Mouse (Mus musculus) neural tube, embryonic 13.5 days (tissue): Measurements from ENCODE around the gene Ap1m2. TPM values are rescaled to one million over a fixed set of nuclear protein-coding genes. Genes with fewer than 3 reads are reported as not detected.
A peak's percentile ranks its signal among the peaks of the same experiment; 100 is the strongest.

Source experiments
- ATAC-seq: fragments of 200-750 bp; cut with Nextera tagmentation; 2 replicates; pipeline ENCODE4 v1.8.0; 2017; ENCODE audit warnings: low read depth, mild to moderate bottlenecking, moderate TSS enrichment, moderate library complexity
- H3K27ac ChIP-seq: fragments of 300-500 bp; sonication (generic); replicated peaks from 2 replicates; pipeline ENCODE4 v1.5.1; 2015; ENCODE audit warnings: moderate library complexity, mild to moderate bottlenecking, inconsistent platforms
- H3K27me3 ChIP-seq: fragments of 300-500 bp; sonication (generic); 2 replicates; pipeline ENCODE4 v1.6.1; 2015; ENCODE audit warnings: mild to moderate bottlenecking, inconsistent platforms
- H3K36me3 ChIP-seq: fragments of 300-500 bp; sonication (generic); 2 replicates; pipeline ENCODE4 v1.6.1; 2015; ENCODE audit warnings: mild to moderate bottlenecking, inconsistent platforms
- H3K4me1 ChIP-seq: fragments of 300-500 bp; sonication (generic); replicated peaks from 2 replicates; pipeline ENCODE4 v1.6.1; 2015; ENCODE audit warnings: inconsistent platforms
- H3K4me2 ChIP-seq: fragments of 300-500 bp; sonication (generic); 2 replicates; pipeline ENCODE4 v1.6.1; 2015; ENCODE audit warnings: inconsistent platforms, mild to moderate bottlenecking, moderate library complexity
- H3K4me3 ChIP-seq: fragments of 300-500 bp; sonication (generic); 2 replicates; pipeline ENCODE4 v1.5.1; 2015; ENCODE audit warnings: mild to moderate bottlenecking, inconsistent platforms
- H3K9ac ChIP-seq: fragments of 300-500 bp; sonication (generic); 2 replicates; pipeline ENCODE4 v1.6.1; 2015; ENCODE audit warnings: moderate library complexity, mild to moderate bottlenecking, inconsistent platforms
- H3K9me3 ChIP-seq: fragments of 300-500 bp; sonication (generic); 2 replicates; pipeline ENCODE4 v1.6.1; 2016; ENCODE audit warnings: inconsistent platforms
- WGBS: fragments of 180-500 bp; shearing (Covaris S2); methylation state at CpG from one replicate; pipeline ENCODE4 v1.1.7; 2015; 5-methylcytosine and 5-hydroxymethylcytosine counted together
- polyA plus RNA-seq: library from polyadenylated mRNA; unstranded; fragments of >200 nt; fragmentation: Nextera tagmentation; extraction: Ambion mirVana; gene quantifications from 2 replicates; pipeline ENCODE4 v1.2.1, GENCODE M21; 2015

The Ap1m2 gene
- polyA plus RNA-seq, 1 experiment from 2014 or later, result 0.89 TPM

DNA sequence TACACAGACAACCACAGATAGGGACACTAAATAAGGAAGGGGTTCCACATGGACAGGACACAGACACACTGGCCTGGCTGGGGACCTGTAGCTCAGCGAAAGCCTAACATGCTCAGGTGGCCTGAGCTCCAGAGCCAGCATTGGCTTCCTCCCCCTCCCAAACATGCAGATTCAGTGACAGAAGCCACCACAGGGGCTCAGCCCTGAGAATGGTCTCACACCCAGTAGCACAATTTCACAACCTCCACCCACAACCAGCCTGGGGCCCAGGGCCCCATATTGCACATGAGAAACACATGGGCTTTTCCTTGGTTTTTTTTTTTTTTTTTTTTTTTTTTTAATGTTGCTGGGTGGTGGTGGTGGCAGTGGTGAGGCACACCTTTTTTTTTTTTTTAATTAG lies 65.8 kb downstream of the Ap1m2 start:
- Histone ChIP-seq H3K4me2 (no peak overlapping the region), H3K9me3 (no peaks in the 10 kb centered on the region), H3K4me3 (no peak overlapping the region), H3K27me3 (peaks cover 98% of the 10 kb centered on the region), H3K9ac (no peak overlapping the region), H3K36me3 (no peaks in the 10 kb centered on the region), H3K27ac (no peak overlapping the region), H3K4me1 (peaks cover 33% of the 10 kb centered on the region)
- WGBS, result 65% methylated on average over 1 of the region's 1 CpGs
- no peak for ATAC-seq

DNA sequence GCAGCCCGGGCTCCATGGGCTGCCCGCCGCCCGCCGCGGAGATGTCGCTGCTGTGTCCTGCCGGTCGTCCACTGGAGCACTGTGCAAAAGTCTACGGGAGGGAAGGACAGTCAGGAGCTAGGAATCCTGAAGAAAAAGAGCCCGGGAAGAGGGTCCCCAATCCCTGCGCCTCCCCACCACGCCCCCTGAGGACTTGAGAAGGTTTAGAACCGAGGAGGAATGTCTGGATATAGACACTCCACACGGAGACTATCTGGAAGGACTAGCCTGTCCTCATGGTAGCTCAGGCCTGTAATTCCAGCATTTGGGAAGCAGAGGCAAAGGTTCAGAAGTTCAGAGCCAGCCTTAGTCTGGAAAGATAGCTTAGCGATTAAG lies 67.0 kb downstream of the Ap1m2 start:
- Histone ChIP-seq H3K4me1 (peaks cover 33% of the 10 kb centered on the region), H3K4me3 (peak overlapping the region; percentile 48), H3K36me3 (no peaks in the 10 kb centered on the region), H3K4me2 (peak overlapping the region; percentile 80), H3K9me3 (no peaks in the 10 kb centered on the region), H3K27ac (peak overlapping the region; percentile 68; the same call in 1 of the 2 replicates), H3K9ac (peak overlapping the region; percentile 69), H3K27me3 (peaks cover 86% of the 10 kb centered on the region)
- WGBS, result 2% methylated on average over 16 of the region's 16 CpGs
- no peak for ATAC-seq

- H3K4me3 ChIP-seq, result peak overlapping the region; percentile 48
- peak overlapping the region; percentile 68 for H3K27ac ChIP-seq
- H3K9ac ChIP-seq, result peak overlapping the region; percentile 69
- ATAC-seq, result peak; percentile 70; the same call in 1 of the 2 replicates
- under 1% methylated on average over 72 of the region's 72 CpGs for WGBS
- no peaks in the 10 kb centered on the region for H3K36me3 ChIP-seq
- peaks cover 80% of the 10 kb centered on the region for H3K27me3 ChIP-seq
- H3K9me3 ChIP-seq, result no peaks in the 10 kb centered on the region
- peaks cover 35% of the 10 kb centered on the region for H3K4me1 ChIP-seq
- peak overlapping the region; percentile 80 for H3K4me2 ChIP-seq
Observed at GRCm38 (mm10) chr9:21244428-21245112, 67.6 kb downstream of the Ap1m2 start.

Other genes with a start within 250 kb of the Ap1m2 start
- gene Zglp1, start 245.2 kb downstream of the Ap1m2 start, polyA plus RNA-seq, result 1.4 and 2.1 TPM in 2 replicates
- 0.91 and 0.98 TPM in 2 replicates for gene Gm49373, start 239.2 kb downstream of the Ap1m2 start, polyA plus RNA-seq
- 52.1 and 60.2 TPM in 2 replicates for gene Fdx1l, start 238.7 kb downstream of the Ap1m2 start, polyA plus RNA-seq
- gene Gm38431, start 220.3 kb downstream of the Ap1m2 start, polyA plus RNA-seq, result 1.3 and 1.6 TPM in 2 replicates
- 37.3 and 38.3 TPM in 2 replicates for gene Raver1, start 220.3 kb downstream of the Ap1m2 start, polyA plus RNA-seq
- gene Tyk2, start 181.1 kb downstream of the Ap1m2 start, polyA plus RNA-seq, result 11.7 TPM in 2 replicates
- gene Cdc37, start 162.4 kb downstream of the Ap1m2 start, polyA plus RNA-seq, result 228 and 273 TPM in 2 replicates
- 17.5 and 18.9 TPM in 2 replicates for gene Pde4a, start 146.6 kb downstream of the Ap1m2 start, polyA plus RNA-seq
- 60.9 and 64.4 TPM in 2 replicates for gene Keap1, start 73.0 kb downstream of the Ap1m2 start, polyA plus RNA-seq
- gene S1pr5, start 63.9 kb downstream of the Ap1m2 start, polyA plus RNA-seq, result 3.0 and 3.8 TPM in 2 replicates
- 55.3 and 56.1 TPM in 2 replicates for gene Atg4d, start 47.0 kb downstream of the Ap1m2 start, polyA plus RNA-seq
- gene Kri1, start 24.4 kb downstream of the Ap1m2 start, polyA plus RNA-seq, result 11.1 and 15.1 TPM in 2 replicates
- gene Cdkn2d, start 20.9 kb downstream of the Ap1m2 start, polyA plus RNA-seq, result 95.5 and 114 TPM in 2 replicates
- gene Slc44a2, start 8.4 kb upstream of the Ap1m2 start, polyA plus RNA-seq, result 70.1 and 73.1 TPM in 2 replicates
- gene Ilf3, start 55.5 kb upstream of the Ap1m2 start, polyA plus RNA-seq, result 226 and 229 TPM in 2 replicates
- 49.1 and 50.4 TPM in 2 replicates for gene Qtrt1, start 99.5 kb upstream of the Ap1m2 start, polyA plus RNA-seq
- 65.0 and 69.7 TPM in 2 replicates for gene Dnm2, start 112.6 kb upstream of the Ap1m2 start, polyA plus RNA-seq
- gene Tmed1, start 197.9 kb upstream of the Ap1m2 start, polyA plus RNA-seq, result 52.8 and 53.9 TPM in 2 replicates
- gene AB124611, start 213.8 kb upstream of the Ap1m2 start, polyA plus RNA-seq, result 2.9 and 4.2 TPM in 2 replicates
- gene Carm1, start 234.6 kb upstream of the Ap1m2 start, polyA plus RNA-seq, result 43.8 and 45.8 TPM in 2 replicates